Mouse (Mus musculus): Measurements from ENCODE around the gene Rab17.

DNA sequence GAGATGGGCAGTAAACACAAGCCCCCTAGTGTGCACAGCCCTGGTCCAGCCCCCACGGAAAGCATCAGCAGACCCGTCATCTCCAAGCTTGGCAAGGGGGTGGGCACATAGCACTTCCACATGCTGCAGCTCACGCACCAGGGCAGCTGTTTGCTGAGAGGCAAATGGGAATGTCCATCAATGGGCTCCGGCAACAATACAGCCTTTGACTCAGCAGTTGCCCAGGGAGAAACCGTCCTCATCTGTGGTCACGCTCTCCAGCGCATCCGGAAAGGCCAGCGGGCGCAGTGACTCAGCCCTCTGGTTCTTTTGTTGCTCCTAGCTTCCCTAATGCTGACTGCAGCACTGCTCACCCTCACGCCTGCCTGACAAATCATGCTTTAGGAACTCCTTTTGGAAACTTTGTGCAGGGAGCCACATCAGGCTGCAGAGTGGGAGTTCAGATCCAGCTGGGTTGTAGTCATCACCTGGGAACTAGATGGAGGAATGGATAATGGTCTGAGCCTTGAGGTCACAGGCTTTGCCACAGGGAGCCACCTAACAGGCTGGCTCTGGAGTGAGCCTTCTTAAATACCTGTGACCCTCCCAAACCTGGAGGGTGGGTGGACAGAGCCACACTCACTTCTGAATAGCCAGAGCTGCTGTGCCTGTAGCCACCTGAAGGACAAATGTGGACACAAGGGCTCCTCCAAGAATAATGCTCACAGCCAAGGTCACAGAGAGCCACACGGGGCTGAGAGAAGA is 5.6 kb upstream of the Rab17 start:
- TF ChIP-seq POU5F1 (IDR thresholded peaks at IDR 0.05; ENCODE audit: borderline replicate concordance, low read length), result no peak
- TF ChIP-seq CTCF (conservative IDR thresholded peaks at IDR 0.05; ENCODE audit: low read length), result no peak
- TF ChIP-seq NANOG (IDR thresholded peaks at IDR 0.05; ENCODE audit: borderline replicate concordance, low read length), result no peak

Data from E14TG2a.4 (cell line).